Mouse (Mus musculus) cerebellum, adult 2 months (tissue): ENCODE results near the gene Kcnj2.

Source experiments
- CTCF ChIP-seq: fragments of 200-500 bp; IDR thresholded peaks from 2 replicates; pipeline ENCODE4 v1.5.1; 2011; ENCODE audit warnings: low read depth, mild to moderate bottlenecking, control low read depth, low read length, moderate library complexity, borderline replicate concordance; ENCODE audit not compliant: insufficient read depth
- POLR2A ChIP-seq: fragments of 200-500 bp; IDR thresholded peaks from 2 replicates; pipeline ENCODE4 v1.6.1; 2011; ENCODE audit warnings: low read length, control low read depth, borderline replicate concordance; ENCODE audit not compliant: insufficient read depth

DNA sequence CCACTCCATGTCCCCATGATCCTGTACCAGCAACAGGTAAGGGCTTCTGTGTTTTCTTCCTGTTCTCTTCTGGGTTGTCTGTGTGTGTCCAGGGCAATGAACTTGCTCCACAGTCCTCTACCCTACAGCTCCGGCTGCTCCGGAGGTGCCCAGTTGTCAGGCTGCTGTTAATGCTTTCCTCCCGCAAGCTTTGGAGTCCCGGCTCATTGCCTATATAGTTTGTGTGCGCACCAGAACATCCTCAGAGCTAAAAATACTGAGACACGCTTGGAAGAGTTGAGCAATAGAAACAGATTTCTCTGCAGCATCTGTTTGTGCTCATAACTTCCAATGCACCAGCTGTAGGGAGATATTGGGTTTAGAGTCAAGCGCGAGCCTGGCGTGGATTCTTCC lies 331 bp downstream of the Kcnj2 start:
- TF ChIP-seq CTCF (no peak), POLR2A (no peak)
